Mouse (Mus musculus) liver, embryonic 18 days (tissue): Measurements from ENCODE around the gene Slc35e4. TPM values are rescaled to one million over a fixed set of nuclear protein-coding genes. Genes with fewer than 3 reads are reported as not detected.

ENCODE experiments used
- polyA plus RNA-seq: library from polyadenylated mRNA; depleted of rRNA; stranded (reverse); fragments of >200 nt; gene quantifications from 2 replicates; pipeline ENCODE4 v1.2.3, GENCODE M21; 2012; rRNA removed

The Slc35e4 gene
- 0.34 and 0.35 TPM in 2 replicates for polyA plus RNA-seq

GRCm38 (mm10) chr11:3914109-3914840 is at the start of gene Slc35e4:
Gene Slc35e4, minus strand, starts transcription at chr11:3914664.

GRCm38 (mm10) chr11:3963610-3964415 is 49.3 kb upstream of the Slc35e4 start, which contains the start of gene Pes1:
Gene Pes1, plus strand, starts transcription at chr11:3963975.

GRCm38 (mm10) chr11:3931511-3932211 is 17.2 kb upstream of the Slc35e4 start, which contains the start of gene Tcn2:
Gene Tcn2, minus strand, starts transcription at chr11:3932159.

DNA sequence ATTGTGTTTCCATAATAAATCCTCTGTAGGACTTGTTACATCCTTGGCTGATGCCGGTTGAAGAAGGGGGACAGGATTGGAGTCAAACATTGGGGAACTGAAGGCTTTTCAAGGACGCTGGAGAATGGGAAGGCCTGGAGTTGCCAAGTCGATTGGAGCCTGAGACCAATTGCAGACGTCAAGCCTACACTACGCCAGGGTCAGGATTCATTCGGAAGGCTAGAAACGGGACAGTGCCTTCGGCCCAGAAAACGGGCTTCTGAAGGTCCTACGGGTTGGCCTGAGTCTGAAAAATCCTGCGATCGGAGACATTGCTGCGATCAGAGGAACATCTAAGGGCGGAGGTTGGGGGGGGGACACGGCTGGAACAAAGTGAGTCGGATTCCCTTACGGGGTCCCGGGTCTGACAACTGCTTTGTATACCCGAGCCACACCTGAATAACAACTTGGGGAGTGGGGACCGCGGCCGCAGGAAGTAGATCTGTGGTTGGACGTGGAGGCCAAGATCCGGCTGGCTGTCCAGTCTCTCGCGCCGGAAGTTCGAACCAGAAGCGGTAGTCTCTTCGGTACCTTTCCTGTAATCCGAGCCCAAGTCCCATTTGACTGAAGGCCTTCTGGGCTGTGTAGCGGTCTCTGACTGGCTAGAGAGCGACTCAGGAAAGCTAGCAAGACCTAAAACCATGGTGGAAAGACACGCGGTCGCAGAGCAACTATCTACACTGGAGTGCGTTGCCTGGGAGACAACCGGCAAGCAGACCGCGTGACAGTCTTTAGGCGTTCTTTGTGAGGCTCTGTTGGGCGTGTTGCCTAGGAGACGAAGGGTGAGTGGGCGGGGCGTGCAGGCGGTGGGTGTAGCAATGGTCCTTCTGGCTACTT is 19.8 kb downstream of the Slc35e4 start, which contains the start of the genes 4921536K21Rik and Dusp18:
Gene 4921536K21Rik, minus strand, starts transcription at position 693 of the 876 bp plus-strand sequence.
Gene Dusp18, plus strand, starts transcription at position 835 of the 876 bp plus-strand sequence.

GRCm38 (mm10) chr11:3863454-3864112 is 50.9 kb downstream of the Slc35e4 start, which contains the start of gene Osbp2:
Gene Osbp2, minus strand, starts transcription at chr11:3863903.

Other genes with a start within 250 kb of the Slc35e4 start
- 0.01 and 0.03 TPM in 2 replicates for gene Osbp2, start 50.8 kb downstream of the Slc35e4 start, polyA plus RNA-seq
- gene 4921536K21Rik, start 19.6 kb downstream of the Slc35e4 start, polyA plus RNA-seq: 0.01 and 0.02 TPM in 2 replicates
- 0.13 and 0.14 TPM in 2 replicates for gene Dusp18, start 19.4 kb downstream of the Slc35e4 start, polyA plus RNA-seq
- gene Tcn2, start 17.5 kb upstream of the Slc35e4 start, polyA plus RNA-seq: 54.0 and 56.8 TPM in 2 replicates
- 29.9 and 30.8 TPM in 2 replicates for gene Pes1, start 49.3 kb upstream of the Slc35e4 start, polyA plus RNA-seq
- not detected in 2 replicates for gene 4930556J24Rik, start 62.1 kb upstream of the Slc35e4 start, polyA plus RNA-seq
- gene Gal3st1, start 69.0 kb upstream of the Slc35e4 start, polyA plus RNA-seq: 5.6 and 7.7 TPM in 2 replicates
- 9.2 and 11.1 TPM in 2 replicates for gene Sec14l4, start 116.8 kb upstream of the Slc35e4 start, polyA plus RNA-seq
- gene Sec14l3, start 150.2 kb upstream of the Slc35e4 start, polyA plus RNA-seq: not detected in 2 replicates
- 13.4 and 13.6 TPM in 2 replicates for gene Mtfp1, start 180.8 kb upstream of the Slc35e4 start, polyA plus RNA-seq
- gene Sec14l2, start 208.8 kb upstream of the Slc35e4 start, polyA plus RNA-seq: 42.8 and 52.5 TPM in 2 replicates
- 6.7 and 6.8 TPM in 2 replicates for gene Rnf215, start 220.5 kb upstream of the Slc35e4 start, polyA plus RNA-seq
- gene Ccdc157, start 245.6 kb upstream of the Slc35e4 start, polyA plus RNA-seq: 1.2 and 1.3 TPM in 2 replicates
- gene Sf3a1, start 245.7 kb upstream of the Slc35e4 start, polyA plus RNA-seq: 9.9 and 11.3 TPM in 2 replicates